ENCODE assay signal across 1 mouse cellular context in genomic region chr11:48852190-48852589, GRCm38 (mm10).
TF ChIP-seq lines count a peak whose summit lies in the region.

No protein-coding gene starts in this region.

TF ChIP-seq in CH12.LX, 34 proteins besides CTCF, POLR2A, EP300 and RAD21:
- no peak for TF ChIP-seq ETS1 (conservative IDR thresholded peaks at IDR 0.05; ENCODE audit: low read depth, low read length)
- peak; percentile 27; the same call in 1 of the 2 replicates for TF ChIP-seq POLR2AphosphoS2 (IDR thresholded peaks at IDR 0.05; ENCODE audit: low read depth, low read length)
